Mouse (Mus musculus) small intestine, adult 2 months (tissue): ENCODE data around the gene Fcor. TPM values are rescaled to one million over a fixed set of nuclear protein-coding genes. Genes with fewer than 3 reads are reported as not detected.

ENCODE experiments used
- H3K27ac ChIP-seq: fragments of 200-500 bp; 2 replicates; pipeline ENCODE4 v1.5.1; 2012; ENCODE audit warnings: low read depth, low read length, control low read depth, inconsistent platforms; ENCODE audit not compliant: insufficient read depth
- H3K27me3 ChIP-seq: fragments of 200-500 bp; 2 replicates; pipeline ENCODE4 v1.6.1; 2012; ENCODE audit warnings: mild to moderate bottlenecking, moderate library complexity, low read length, inconsistent platforms; ENCODE audit not compliant: control insufficient read depth, insufficient read depth
- H3K36me3 ChIP-seq: fragments of 200-500 bp; 2 replicates; pipeline ENCODE4 v1.6.1; 2012; ENCODE audit warnings: mild to moderate bottlenecking, low read length, control low read depth, inconsistent platforms; ENCODE audit not compliant: control insufficient read depth, insufficient read depth
- H3K4me1 ChIP-seq: fragments of 200-500 bp; 2 replicates; pipeline ENCODE4 v1.6.1; 2012; ENCODE audit warnings: low read length, inconsistent platforms, mixed read lengths; ENCODE audit not compliant: control insufficient read depth, insufficient read depth, insufficient read length
- H3K4me3 ChIP-seq: fragments of 200-500 bp; 2 replicates; pipeline ENCODE4 v1.5.1; 2012; ENCODE audit warnings: low read depth, mild to moderate bottlenecking, control low read depth, inconsistent platforms, low read length, moderate library complexity
- CTCF ChIP-seq: fragments of 200-500 bp; IDR thresholded peaks from 2 replicates; pipeline ENCODE4 v1.5.1; 2012; ENCODE audit warnings: low read depth, mild to moderate bottlenecking, control low read depth, inconsistent platforms, low read length, moderate library complexity, mixed read lengths; ENCODE audit not compliant: insufficient replicate concordance, insufficient read length; ENCODE audit errors: extremely low read depth
- POLR2A ChIP-seq: fragments of 200-500 bp; IDR thresholded peaks from 2 replicates; pipeline ENCODE4 v1.6.1; 2012; ENCODE audit warnings: low read depth, mild to moderate bottlenecking, control low read depth, inconsistent platforms, low read length, moderate library complexity
- WGBS: fragments of 180-500 bp; shearing (Covaris S2); methylation state at CpG from one replicate; pipeline ENCODE4 v1.1.7; 2018; 5-methylcytosine and 5-hydroxymethylcytosine counted together
- polyA plus RNA-seq: library from polyadenylated mRNA; depleted of rRNA; stranded (reverse); fragments of >200 nt; gene quantifications from 2 replicates; pipeline ENCODE4 v1.2.3, GENCODE M21; 2012

The Fcor gene
- polyA plus RNA-seq, 1 experiment = not detected

DNA sequence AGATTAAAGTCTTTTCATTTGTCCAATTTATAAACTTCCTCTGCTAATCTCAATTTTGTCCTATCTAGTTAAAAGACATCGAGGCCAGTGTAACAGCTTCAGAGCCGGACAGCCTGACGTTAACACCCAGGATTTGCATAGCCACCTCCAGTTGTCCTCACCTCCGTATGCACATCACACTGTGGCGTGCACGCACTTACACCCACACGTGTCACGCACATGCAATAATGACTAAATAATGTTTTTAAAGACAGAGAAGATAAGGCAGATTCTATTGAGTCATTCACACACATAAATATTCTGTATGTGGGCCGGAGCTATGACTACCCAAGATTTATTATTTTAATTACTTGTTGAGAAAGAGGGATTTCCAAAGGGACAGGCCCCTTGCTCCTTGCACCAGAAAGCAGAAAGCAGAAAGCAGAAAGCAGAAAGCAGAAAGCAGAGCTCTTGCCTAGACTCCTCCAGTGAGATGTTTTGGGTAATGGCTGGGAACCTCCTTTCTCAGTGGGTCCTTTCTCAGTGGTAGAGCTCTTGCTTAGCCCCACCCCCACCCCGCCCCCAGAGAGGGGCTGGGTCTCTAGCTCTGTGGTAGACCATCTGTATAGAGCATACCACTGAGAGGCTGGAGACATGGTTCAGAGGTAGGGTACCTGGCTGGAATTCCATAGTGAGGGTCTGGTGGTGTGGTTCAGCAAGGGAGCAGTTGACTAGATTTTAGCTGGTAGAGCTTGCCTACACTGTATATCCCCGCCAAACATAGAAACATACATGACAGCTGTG is 17.2 kb downstream of the Fcor start:
- TF ChIP-seq CTCF = no peak
- TF ChIP-seq POLR2A = no peak
- Histone ChIP-seq H3K4me3 (no peak overlapping the region), H3K36me3 (no peaks in the 10 kb centered on the region), H3K4me1 (no peaks in the 10 kb centered on the region), H3K27ac (no peak overlapping the region), H3K27me3 (no peaks in the 10 kb centered on the region)
- 62% methylated on average over 11 of the region's 11 CpGs for WGBS

DNA sequence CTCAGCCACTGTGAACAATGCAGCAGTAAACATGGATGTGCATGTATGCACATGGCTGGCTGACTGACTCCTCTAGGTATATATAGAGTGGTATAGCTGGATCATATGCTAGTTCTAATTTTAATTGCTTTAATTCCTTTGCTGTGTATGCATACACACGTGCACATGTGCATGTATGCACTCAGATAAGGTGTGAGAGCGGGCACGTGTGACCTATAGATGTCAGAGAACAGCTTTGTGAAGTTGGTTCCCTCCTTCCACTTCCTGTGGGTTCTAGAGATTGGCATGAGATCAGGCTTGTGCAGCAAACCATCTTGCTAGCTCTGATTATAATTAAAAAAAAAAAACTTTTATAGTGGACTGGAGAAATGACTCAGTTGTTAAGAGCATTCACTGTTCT is 19.3 kb downstream of the Fcor start:
- WGBS = 63% methylated on average over 3 of the region's 3 CpGs
- Histone ChIP-seq H3K4me3 (no peak overlapping the region), H3K4me1 (no peaks in the 10 kb centered on the region), H3K27ac (no peak overlapping the region), H3K27me3 (no peaks in the 10 kb centered on the region), H3K36me3 (no peaks in the 10 kb centered on the region)
- TF ChIP-seq POLR2A (no peak), CTCF (no peak)

DNA sequence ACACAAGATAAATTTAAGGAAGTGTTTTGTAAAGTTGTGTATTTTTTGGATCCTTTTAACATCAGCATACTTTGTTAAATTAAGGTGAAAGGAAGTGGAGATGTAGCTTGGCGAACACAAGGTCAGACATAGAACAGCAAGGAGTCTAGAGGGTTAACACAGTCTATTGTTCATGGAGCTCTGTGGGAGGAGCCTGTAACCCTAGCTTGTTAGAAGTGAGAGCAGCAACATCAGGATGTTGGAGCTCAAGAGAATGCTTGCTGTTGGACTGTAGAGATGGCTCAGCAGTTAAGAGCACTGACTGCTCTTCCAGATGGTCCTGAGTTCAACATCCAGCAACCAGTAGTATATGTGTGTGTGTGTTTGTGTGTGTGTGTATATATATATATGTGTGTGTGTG is 23.2 kb downstream of the Fcor start:
- Histone ChIP-seq H3K36me3 (no peaks in the 10 kb centered on the region), H3K27ac (no peak overlapping the region), H3K4me3 (no peak overlapping the region), H3K27me3 (no peaks in the 10 kb centered on the region), H3K4me1 (peaks cover 2% of the 10 kb centered on the region; the same call in 1 of the 2 replicates)
- WGBS = 58% methylated on average over 1 of the region's 1 CpGs
- no peak for TF ChIP-seq POLR2A
- TF ChIP-seq CTCF = no peak

DNA sequence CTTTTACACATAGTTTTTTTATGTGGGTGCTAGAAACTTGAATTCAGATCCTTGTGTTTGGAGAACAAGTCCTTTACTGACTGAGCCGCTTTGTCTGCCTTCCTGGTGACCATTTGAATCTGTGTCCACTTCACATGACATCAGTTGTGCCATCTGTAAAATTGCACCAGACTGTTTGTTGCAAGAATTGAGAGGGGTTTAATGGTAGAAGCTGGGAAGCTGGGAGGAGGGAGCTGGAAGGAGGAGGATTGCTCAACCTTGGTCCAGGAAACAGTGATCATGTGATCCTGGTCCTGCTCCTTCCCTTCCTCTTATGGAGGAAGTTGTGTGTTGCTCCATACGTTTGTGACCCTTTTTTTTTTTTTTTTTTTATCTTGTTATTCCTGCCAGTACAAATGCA is 23.9 kb downstream of the Fcor start:
- 49% methylated on average over 2 of the region's 2 CpGs for WGBS
- no peak for TF ChIP-seq POLR2A
- TF ChIP-seq CTCF = no peak
- H3K36me3 ChIP-seq = no peaks in the 10 kb centered on the region
- no peak overlapping the region for H3K4me3 ChIP-seq
- H3K27ac ChIP-seq = no peak overlapping the region
- peaks cover 2% of the 10 kb centered on the region; the same call in 1 of the 2 replicates for H3K4me1 ChIP-seq
- no peaks in the 10 kb centered on the region for H3K27me3 ChIP-seq

DNA sequence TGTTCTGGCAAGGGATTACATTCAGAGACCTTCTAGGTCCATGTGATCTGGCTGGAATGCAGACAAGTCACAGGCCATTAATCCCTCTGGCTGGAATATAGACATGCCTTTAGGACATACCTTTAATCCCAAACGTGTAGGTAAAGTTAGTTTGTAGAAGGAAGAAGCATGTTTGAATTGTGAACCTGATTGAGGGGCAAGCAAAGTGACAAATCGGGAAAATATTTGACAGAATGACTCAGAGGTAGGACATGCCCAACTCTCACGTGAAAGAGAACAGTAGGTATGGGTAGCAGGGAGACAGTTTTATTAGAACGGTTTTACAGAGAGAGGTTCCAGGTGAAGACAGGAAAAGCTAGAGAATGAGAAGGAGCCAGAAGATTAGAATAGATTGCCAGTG is 24.6 kb downstream of the Fcor start:
- Histone ChIP-seq H3K4me1 (peaks cover 2% of the 10 kb centered on the region; the same call in 1 of the 2 replicates), H3K4me3 (no peak overlapping the region), H3K27ac (no peak overlapping the region), H3K27me3 (no peaks in the 10 kb centered on the region), H3K36me3 (peaks cover 3% of the 10 kb centered on the region; the same call in 1 of the 2 replicates)
- no peak for TF ChIP-seq POLR2A
- TF ChIP-seq CTCF = no peak
- WGBS = 64% methylated on average over 4 of the region's 4 CpGs

DNA sequence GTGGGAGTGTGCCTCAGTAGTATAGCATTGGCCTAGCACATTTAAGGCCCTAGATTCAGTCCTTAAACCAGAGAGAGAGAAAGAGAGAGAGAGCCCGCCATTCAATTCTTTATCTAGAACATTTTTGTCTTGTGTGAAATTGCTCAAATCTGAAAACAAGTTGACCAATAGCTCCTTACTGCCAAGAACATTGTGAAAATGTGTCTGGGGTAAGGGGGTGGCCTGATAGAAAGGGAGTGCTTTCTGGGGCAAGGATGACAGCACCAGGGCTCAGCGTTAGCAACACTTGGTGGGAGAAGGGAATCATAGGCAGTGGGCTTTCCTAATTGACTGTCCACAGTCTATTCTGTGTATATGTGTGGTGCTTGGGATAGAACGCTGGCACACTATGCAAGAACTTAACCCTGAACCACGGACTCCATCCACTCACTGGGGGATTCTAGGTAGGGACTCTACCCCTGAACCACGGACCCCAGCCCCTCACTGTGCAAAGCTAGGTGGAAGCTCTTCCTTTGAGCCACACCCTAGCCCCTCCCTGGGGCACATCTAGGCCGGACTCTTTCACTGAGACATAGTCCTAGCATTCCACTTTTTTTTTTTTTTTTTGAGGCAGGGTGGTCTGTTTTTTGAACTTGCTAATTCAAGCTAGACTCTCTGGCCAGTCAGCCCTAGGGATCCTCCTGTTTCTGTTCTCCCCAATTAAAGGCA is 25.2 kb downstream of the Fcor start:
- 78% methylated on average over 6 of the region's 6 CpGs for WGBS
- H3K27ac ChIP-seq = no peak overlapping the region

DNA sequence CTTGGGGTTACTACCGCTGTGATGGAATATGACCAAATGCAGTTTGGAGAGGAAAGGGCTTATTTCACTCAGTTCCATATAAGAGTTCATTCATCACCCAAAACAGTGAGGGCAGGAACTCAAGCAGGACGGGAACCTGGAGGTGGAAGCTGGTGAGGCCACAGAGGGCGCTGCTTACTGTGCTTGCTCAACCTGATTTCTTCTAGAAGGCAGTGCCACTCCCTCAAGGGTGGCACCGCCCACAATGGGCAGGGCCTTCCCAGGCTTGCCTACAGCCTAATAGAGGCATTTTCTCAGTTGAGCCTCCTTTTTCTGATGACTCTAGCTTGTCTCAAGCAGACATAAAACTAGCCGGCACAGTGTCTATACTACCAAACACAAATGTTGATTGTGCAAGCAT is 26.4 kb downstream of the Fcor start:
- no peak overlapping the region for H3K27ac ChIP-seq
- 9% methylated on average over 5 of the region's 5 CpGs for WGBS
- peaks cover 21% of the 10 kb centered on the region for H3K36me3 ChIP-seq
- peaks cover 2% of the 10 kb centered on the region; the same call in 1 of the 2 replicates for H3K4me1 ChIP-seq
- H3K27me3 ChIP-seq = no peaks in the 10 kb centered on the region
- no peak for TF ChIP-seq POLR2A
- TF ChIP-seq CTCF = peak; percentile 36; the same call in 1 of the 2 replicates
- no peak overlapping the region for H3K4me3 ChIP-seq

More for the DNA sequence above, 25.2 kb downstream of the Fcor start:
- Histone ChIP-seq H3K4me1 (peaks cover 2% of the 10 kb centered on the region; the same call in 1 of the 2 replicates), H3K27me3 (no peaks in the 10 kb centered on the region), H3K36me3 (peaks cover 9% of the 10 kb centered on the region), H3K4me3 (no peak overlapping the region)
- TF ChIP-seq POLR2A = no peak
- no peak for TF ChIP-seq CTCF
